9 mouse cellular contexts compared by ENCODE assay signal in the genomic region with DNA sequence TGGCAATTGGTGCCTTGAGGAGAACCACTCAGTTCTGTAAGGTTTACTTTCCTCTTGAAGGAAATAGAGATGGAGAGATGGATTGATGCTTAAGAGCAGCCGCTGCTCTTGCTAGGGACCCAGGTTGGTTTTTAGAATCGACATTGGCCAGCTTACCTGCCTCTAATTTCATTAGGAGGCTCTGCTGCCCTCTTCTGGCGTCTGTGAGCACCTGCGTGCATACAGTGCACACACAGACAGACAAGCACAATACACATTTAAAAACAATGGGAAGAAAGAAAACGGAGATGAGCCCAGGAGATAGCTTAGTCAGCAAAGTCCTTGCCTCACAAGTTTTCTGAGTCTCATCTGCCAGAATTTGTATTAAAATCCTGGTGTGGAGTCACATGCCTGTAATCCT.
DNase-seq lines count a peak whose midpoint lies in the region; ATAC-seq and TF ChIP-seq lines count a peak whose summit lies in the region.
"Had no signal": no experiment of that assay in that cellular context is flagged by ENCODE, and none has a peak within 500 bp of the region (broad histone marks: within the 10 kb centered on the region; RNA-seq: fewer than 3 reads in every experiment).

No protein-coding gene starts in this region.

- H3K9ac ChIP-seq in hindbrain, postnatal 0 days (replicated peaks; ENCODE audit: low read length), result no peak overlapping the region
- H3K9ac ChIP-seq in hindbrain, embryonic 12.5 days, result no peak overlapping the region
- H3K9ac ChIP-seq in embryonic facial prominence, embryonic 15.5 days, result no peak overlapping the region
- H3K9ac ChIP-seq: intestine, embryonic 15.5 days; stomach, embryonic 15.5 days had no signal

- peak; percentile 43 for DNase-seq in hindbrain, postnatal 0 days (ENCODE audit: low spot score)
- DNase-seq in thymus, postnatal 4 days, result peak; percentile 28
- DNase-seq in thymus, postnatal 14 days, result no peak
- DNase-seq in spleen, adult 12 weeks (ENCODE audit: low spot score), result no peak

- ATAC-seq in hindbrain, postnatal 0 days, result no peak
- no peak for ATAC-seq in hindbrain, embryonic 12.5 days (ENCODE audit: low FRiP score)
- ATAC-seq in embryonic facial prominence, embryonic 15.5 days (ENCODE audit: insufficient number of reproducible peaks, low FRiP score, low TSS enrichment, low read depth), result no peak
- ATAC-seq in granulocyte monocyte progenitor cell, adult 5-6 weeks (replicated peaks; ENCODE audit: poor library complexity, severe bottlenecking), result no peak
- ATAC-seq: intestine, embryonic 15.5 days had no signal

- peak overlapping the region; percentile 29; the same call in 1 of the 2 replicates for H3K27ac ChIP-seq in hindbrain, postnatal 0 days
- no peak overlapping the region for H3K27ac ChIP-seq in hindbrain, embryonic 12.5 days
- H3K27ac ChIP-seq in embryonic facial prominence, embryonic 15.5 days (replicated peaks), result peak overlapping the region; percentile 56; the same call in 1 of the 2 replicates
- H3K27ac ChIP-seq: intestine, embryonic 15.5 days; stomach, embryonic 15.5 days had no signal

- TF ChIP-seq CTCF in hindbrain, postnatal 0 days (IDR thresholded peaks at IDR 0.05; ENCODE audit: low read depth), result peak; percentile 48

- H3K4me2 ChIP-seq in hindbrain, postnatal 0 days (ENCODE audit: low read depth, low read length), result no peak overlapping the region
- no peak overlapping the region for H3K4me2 ChIP-seq in hindbrain, embryonic 12.5 days (replicated peaks)
- H3K4me2 ChIP-seq in embryonic facial prominence, embryonic 15.5 days (replicated peaks), result no peak overlapping the region
- H3K4me2 ChIP-seq: intestine, embryonic 15.5 days had no signal

- no peaks in the 10 kb centered on the region for H3K4me1 ChIP-seq in hindbrain, postnatal 0 days (ENCODE audit: insufficient read depth, low read length)
- H3K4me1 ChIP-seq in hindbrain, embryonic 12.5 days, result no peaks in the 10 kb centered on the region
- no peaks in the 10 kb centered on the region for H3K4me1 ChIP-seq in embryonic facial prominence, embryonic 15.5 days
- H3K4me1 ChIP-seq: intestine, embryonic 15.5 days; stomach, embryonic 15.5 days had no signal

- H3K4me3 ChIP-seq in hindbrain, postnatal 0 days (ENCODE audit: low read length), result no peak overlapping the region
- no peak overlapping the region for H3K4me3 ChIP-seq in hindbrain, embryonic 12.5 days
- H3K4me3 ChIP-seq in embryonic facial prominence, embryonic 15.5 days (replicated peaks), result no peak overlapping the region
- H3K4me3 ChIP-seq: intestine, embryonic 15.5 days; stomach, embryonic 15.5 days had no signal

- WGBS in hindbrain, postnatal 0 days, result 88% methylated on average over 5 of the region's 5 CpGs
- 86% methylated on average over 5 of the region's 5 CpGs for WGBS in hindbrain, embryonic 12.5 days
- 79% methylated on average over 5 of the region's 5 CpGs for WGBS in embryonic facial prominence, embryonic 15.5 days

- H3K36me3 ChIP-seq in hindbrain, postnatal 0 days (ENCODE audit: insufficient read depth, low read length), result no peaks in the 10 kb centered on the region
- no peaks in the 10 kb centered on the region for H3K36me3 ChIP-seq in hindbrain, embryonic 12.5 days
- no peaks in the 10 kb centered on the region for H3K36me3 ChIP-seq in embryonic facial prominence, embryonic 15.5 days
- H3K36me3 ChIP-seq: intestine, embryonic 15.5 days; stomach, embryonic 15.5 days had no signal

- H3K9me3 ChIP-seq in hindbrain, postnatal 0 days (ENCODE audit: low read length), result no peaks in the 10 kb centered on the region
- no peaks in the 10 kb centered on the region for H3K9me3 ChIP-seq in hindbrain, embryonic 12.5 days (replicated peaks)
- no peaks in the 10 kb centered on the region for H3K9me3 ChIP-seq in embryonic facial prominence, embryonic 15.5 days (replicated peaks)
- H3K9me3 ChIP-seq: intestine, embryonic 15.5 days; stomach, embryonic 15.5 days had no signal

- H3K27me3 ChIP-seq in hindbrain, postnatal 0 days (ENCODE audit: insufficient read depth, low read length), result no peaks in the 10 kb centered on the region
- no peaks in the 10 kb centered on the region for H3K27me3 ChIP-seq in hindbrain, embryonic 12.5 days
- H3K27me3 ChIP-seq in embryonic facial prominence, embryonic 15.5 days, result no peaks in the 10 kb centered on the region
- H3K27me3 ChIP-seq: intestine, embryonic 15.5 days; stomach, embryonic 15.5 days had no signal

Comparison
In these comparisons a context has a peak if more than half of its experiments do, and no peak if none do; other contexts are left out.
1. DNase-seq: peak in hindbrain, postnatal 0 days (single experiment) and thymus, postnatal 4 days (single experiment); none in thymus, postnatal 14 days (single experiment) and spleen, adult 12 weeks (single experiment).